Mouse (Mus musculus): ENCODE measurements around the gene Ccl17.
"Not testable (repeated sequence)": the region's sequence is repeated elsewhere in the genome, so short reads cannot be mapped to it uniquely, and the experiment has no call there.

The Ccl17 gene

GRCm38 (mm10) chr8:94826210-94826609 is 16.0 kb downstream of the Ccl17 start:
- no peak for DNase-seq (ENCODE audit: low spot score)

- DNase-seq (ENCODE audit: low spot score): no peak
These were observed 18.0 kb downstream of the Ccl17 start for GRCm38 (mm10) chr8:94828284-94828683.

GRCm38 (mm10) chr8:94833901-94834405 is 23.7 kb downstream of the Ccl17 start:
- not testable (repeated sequence) for DNase-seq (ENCODE audit: low spot score)

GRCm38 (mm10) chr8:94835751-94836150 is 25.5 kb downstream of the Ccl17 start:
- not testable (repeated sequence) for DNase-seq (ENCODE audit: low spot score)

GRCm38 (mm10) chr8:94836456-94837240 is 26.4 kb downstream of the Ccl17 start:
- no peak for DNase-seq (ENCODE audit: low spot score)

GRCm38 (mm10) chr8:94837662-94838574 is 27.7 kb downstream of the Ccl17 start, which contains the start of the genes Coq9 and Ciapin1:
Gene Coq9 (plus strand): TSS chr8:94838321.
Gene Ciapin1 (minus strand): TSS chr8:94838358.
- DNase-seq (ENCODE audit: low spot score): peak; percentile 95

- DNase-seq (ENCODE audit: low spot score): peak; percentile 67
These were observed 28.3 kb downstream of the Ccl17 start for GRCm38 (mm10) chr8:94838600-94838999.

GRCm38 (mm10) chr8:94841183-94841582 is 30.9 kb downstream of the Ccl17 start:
- no peak for DNase-seq (ENCODE audit: low spot score)

GRCm38 (mm10) chr8:94850049-94850448 is 39.8 kb downstream of the Ccl17 start:
- no peak for DNase-seq (ENCODE audit: low spot score)

- DNase-seq (ENCODE audit: low spot score): not testable (repeated sequence)
These were observed 44.5 kb downstream of the Ccl17 start for GRCm38 (mm10) chr8:94854761-94855160.

GRCm38 (mm10) chr8:94857011-94857345 is 46.7 kb downstream of the Ccl17 start:
- DNase-seq (ENCODE audit: low spot score): no peak

- DNase-seq (ENCODE audit: low spot score): peak; percentile 84
These were observed 47.3 kb downstream of the Ccl17 start, which contains the start of gene Polr2c for GRCm38 (mm10) chr8:94857346-94858173. Gene Polr2c (plus strand): TSS chr8:94857450.

GRCm38 (mm10) chr8:94861352-94861910 is 51.2 kb downstream of the Ccl17 start:
- no peak for DNase-seq (ENCODE audit: low spot score)

All from c-Kit-positive CD71-positive TER-119-positive erythroid progenitor cells, embryonic 14.5 days (primary cell).